Mouse (Mus musculus): ENCODE results near the gene Nck2. TPM values are rescaled to one million over a fixed set of nuclear protein-coding genes. Genes with fewer than 3 reads are reported as not detected.

The Nck2 gene
- total RNA-seq, 2 experiments from 2014 or later = 55.6 to 56.3 TPM

GRCm38 (mm10) chr1:43413298-43413697 is 31.1 kb upstream of the Nck2 start:
- H3K27ac ChIP-seq = no peak overlapping the region
- TF ChIP-seq CTCF (conservative IDR thresholded peaks at IDR 0.05) = no peak
- H3K4me3 ChIP-seq = no peak overlapping the region
- DNase-seq (ENCODE audit: low spot score in 2 of 2) = no peak

DNA sequence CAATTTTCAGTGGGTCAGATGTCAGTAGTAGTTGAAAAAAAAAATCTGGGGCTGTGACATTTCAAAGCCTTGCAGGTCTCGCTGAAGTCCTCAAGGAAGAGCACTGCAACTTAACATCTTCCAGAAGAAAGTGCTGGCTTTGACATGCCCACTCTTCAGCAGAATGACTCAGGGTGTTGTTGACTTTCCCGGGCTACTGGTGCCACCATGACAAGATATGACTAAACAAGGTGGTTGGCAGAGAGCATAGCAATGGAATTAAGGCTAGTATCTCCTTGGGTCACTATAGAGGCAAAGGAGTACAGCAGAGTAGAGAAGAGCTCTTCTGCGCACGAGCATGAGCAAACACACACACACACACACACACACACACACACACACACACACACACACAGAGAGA is 30.6 kb upstream of the Nck2 start:
- Histone ChIP-seq H3K27ac (no peak overlapping the region), H3K4me3 (no peak overlapping the region)
- DNase-seq (ENCODE audit: low spot score in 2 of 2) = no peak
- TF ChIP-seq CTCF (conservative IDR thresholded peaks at IDR 0.05) = no peak

DNA sequence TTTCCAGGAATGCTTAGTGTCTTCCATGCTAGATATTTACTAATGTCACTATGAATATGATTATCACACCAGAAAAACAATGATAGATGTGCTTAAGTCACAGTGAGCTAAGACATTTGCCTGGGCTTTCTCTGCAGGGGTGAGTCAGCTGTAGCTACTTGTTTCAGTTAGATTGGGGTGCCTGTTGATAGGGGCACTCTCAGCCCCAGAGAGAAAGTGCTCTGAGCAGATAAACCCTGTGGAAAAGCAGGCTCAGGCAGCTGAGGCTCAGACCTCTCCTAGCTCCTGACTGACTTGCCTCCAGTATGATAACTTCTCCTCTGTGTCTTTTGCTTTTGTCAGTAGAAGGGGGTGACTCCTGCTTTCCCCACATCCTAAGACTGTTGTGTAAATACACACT is 30.2 kb upstream of the Nck2 start:
- no peak for DNase-seq (ENCODE audit: low spot score in 2 of 2)
- no peak overlapping the region for H3K4me3 ChIP-seq
- H3K27ac ChIP-seq = no peak overlapping the region
- TF ChIP-seq CTCF (conservative IDR thresholded peaks at IDR 0.05) = no peak

DNA sequence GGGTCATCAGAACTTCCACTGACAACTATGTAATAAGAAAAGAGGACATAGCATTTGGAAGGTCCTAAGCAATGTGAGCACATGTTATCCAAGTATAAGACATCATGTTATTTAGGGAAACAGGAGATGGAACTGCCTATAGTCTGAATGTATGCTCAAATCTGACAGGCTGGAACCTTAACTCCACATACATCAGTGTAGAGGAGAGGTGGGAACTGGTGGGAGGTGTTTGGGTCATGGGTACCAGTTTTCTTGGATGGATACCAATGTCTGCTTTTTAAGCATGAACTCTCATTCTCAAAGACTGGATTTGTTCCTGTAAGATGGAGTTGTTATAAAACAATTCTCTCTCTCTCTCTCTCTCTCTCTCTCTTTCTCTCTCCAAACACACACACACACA is 29.4 kb upstream of the Nck2 start:
- no peak overlapping the region for H3K4me3 ChIP-seq
- H3K27ac ChIP-seq = no peak overlapping the region
- TF ChIP-seq CTCF (conservative IDR thresholded peaks at IDR 0.05) = no peak
- DNase-seq (ENCODE audit: low spot score in 2 of 2) = no peak

DNA sequence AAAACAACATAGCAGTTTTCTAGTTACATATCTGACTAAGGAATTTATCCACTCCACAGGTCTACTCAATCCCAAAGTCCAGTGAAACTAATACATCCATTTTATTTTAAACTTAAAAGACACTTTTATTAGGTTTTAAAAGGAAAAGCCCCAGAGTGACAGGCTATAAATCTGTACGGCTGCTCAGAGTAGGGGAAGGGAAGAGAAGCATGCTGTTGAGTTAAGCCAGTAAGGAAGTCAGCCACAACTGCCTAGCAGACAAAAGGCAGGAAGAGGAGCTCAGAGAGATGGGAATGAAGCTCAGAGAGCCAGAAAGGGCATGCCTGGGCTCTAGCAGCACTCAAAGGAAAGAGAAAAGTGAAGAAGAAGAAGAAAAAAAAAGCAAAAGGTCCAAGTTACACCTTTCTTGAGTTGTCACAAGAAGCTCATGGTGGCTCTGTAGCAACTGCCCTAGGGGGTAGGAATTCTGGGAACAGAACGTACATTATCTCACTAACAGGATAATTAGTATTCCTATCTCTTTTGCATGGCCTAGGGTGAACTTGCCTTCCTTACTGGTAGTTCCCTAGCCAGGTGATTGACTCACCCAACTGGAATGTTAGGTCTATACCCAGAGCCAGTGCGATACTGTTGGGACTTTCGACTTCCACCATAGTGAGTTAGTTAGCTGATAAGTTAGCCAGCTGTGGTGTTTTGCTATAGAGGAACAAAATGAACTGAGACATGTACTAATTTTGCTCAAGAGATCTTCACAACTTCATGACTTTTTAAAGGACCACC is 21.2 kb upstream of the Nck2 start:
- TF ChIP-seq CTCF (conservative IDR thresholded peaks at IDR 0.05) = no peak
- Histone ChIP-seq H3K27ac (no peak overlapping the region), H3K4me3 (no peak overlapping the region)
- DNase-seq (ENCODE audit: low spot score in 2 of 2) = no peak

DNA sequence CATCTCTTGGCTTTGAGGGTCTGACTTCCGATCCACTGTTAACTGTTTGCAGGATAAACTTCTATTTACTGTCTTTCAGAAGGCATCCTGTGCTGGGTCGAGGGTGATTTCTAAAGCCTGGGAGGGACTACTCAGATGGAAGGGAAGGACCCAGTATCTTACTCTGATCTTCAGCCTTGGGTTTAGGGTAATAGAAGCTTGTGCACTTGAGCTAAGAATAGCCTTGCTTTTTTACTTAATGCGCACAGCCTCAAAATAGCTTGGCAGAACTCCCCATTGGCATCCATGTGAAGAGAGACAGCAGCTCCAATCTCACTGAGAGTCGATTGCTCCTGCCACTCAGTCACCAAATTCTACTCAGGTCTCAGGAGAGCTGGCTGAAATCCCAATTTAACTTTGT is 17.9 kb upstream of the Nck2 start:
- Histone ChIP-seq H3K27ac (no peak overlapping the region), H3K4me3 (no peak overlapping the region)
- peak in 1 of 2 experiments; percentile 41 for DNase-seq (ENCODE audit: low spot score in 2 of 2)
- no peak for TF ChIP-seq CTCF (conservative IDR thresholded peaks at IDR 0.05)

GRCm38 (mm10) chr1:43426993-43427535 is 17.3 kb upstream of the Nck2 start:
- TF ChIP-seq CTCF (conservative IDR thresholded peaks at IDR 0.05) = no peak
- H3K27ac ChIP-seq = no peak overlapping the region
- H3K4me3 ChIP-seq = no peak overlapping the region
- DNase-seq (ENCODE audit: low spot score in 2 of 2) = no peak

DNA sequence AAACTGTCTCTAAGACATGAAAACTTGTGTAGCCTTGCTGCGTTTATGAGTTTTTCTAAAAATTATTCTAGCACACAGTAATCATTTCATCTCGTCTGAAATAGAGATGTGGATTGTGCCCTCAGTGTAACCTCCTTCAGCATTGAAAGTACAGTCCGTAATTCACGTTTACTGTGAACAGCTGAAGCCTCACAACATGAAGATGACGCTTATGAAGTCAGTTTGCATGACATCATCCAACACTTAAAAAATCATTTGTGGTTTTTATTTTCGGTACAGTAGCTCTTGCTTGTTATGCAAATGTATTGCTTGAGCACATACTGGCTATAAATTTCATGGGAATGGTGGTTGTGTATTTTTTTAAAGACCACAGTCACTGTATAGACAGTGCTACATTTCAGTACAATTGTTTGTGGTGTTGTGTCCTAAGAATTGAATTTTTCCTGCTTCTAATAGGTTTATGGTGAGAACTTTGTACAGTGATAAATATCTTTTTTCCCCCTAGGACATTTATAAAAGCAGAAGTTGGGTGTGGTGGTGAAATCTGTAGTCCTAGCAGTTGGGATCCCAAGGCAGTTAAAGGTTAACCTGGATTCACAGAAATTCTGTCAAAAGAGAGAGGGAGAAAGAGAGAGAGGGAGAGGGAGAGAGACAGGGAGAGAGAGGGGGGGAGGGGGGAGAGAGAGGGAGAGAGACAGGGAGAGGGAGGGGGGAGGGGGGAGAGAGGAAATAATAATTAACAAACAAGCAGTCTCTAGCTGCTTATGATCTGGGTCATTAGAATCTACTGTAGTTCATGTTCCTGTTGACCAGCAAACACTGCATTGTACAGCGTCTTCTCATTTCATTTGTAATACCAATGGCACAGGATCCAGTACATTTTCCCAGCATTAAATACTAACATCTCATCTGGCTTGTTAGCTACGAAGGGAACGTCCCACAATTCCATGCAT is 14.2 kb upstream of the Nck2 start:
- DNase-seq (ENCODE audit: low spot score in 2 of 2) = no peak
- H3K4me3 ChIP-seq = no peak overlapping the region
- no peak for TF ChIP-seq CTCF (conservative IDR thresholded peaks at IDR 0.05)
- H3K27ac ChIP-seq = no peak overlapping the region

- no peak for DNase-seq (ENCODE audit: low spot score in 2 of 2)
- no peak overlapping the region for H3K27ac ChIP-seq
- H3K4me3 ChIP-seq = no peak overlapping the region
- no peak for TF ChIP-seq CTCF (conservative IDR thresholded peaks at IDR 0.05)
These were observed 10.5 kb upstream of the Nck2 start for GRCm38 (mm10) chr1:43433853-43434252.

DNA sequence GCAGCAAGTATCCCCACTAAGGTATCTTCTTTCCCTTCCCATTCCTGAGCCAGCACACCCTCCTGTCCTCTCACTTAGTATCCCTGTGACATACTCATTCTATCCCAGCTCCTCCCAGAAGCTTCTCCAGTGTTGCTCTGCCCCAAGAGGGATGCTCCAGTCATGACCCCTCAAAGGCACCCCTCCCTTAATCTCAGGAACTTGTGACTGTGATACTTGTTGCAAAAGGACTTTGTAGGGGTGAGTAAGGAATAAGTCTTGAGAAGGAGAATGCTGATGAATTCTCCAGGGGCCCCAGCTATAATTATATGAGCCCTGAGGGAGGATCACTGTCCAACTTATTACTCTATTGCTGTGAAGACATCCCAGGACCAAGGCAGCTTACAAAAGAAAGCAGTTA is 7.8 kb upstream of the Nck2 start:
- DNase-seq (ENCODE audit: low spot score in 2 of 2) = no peak
- TF ChIP-seq CTCF (conservative IDR thresholded peaks at IDR 0.05) = no peak
- no peak overlapping the region for H3K27ac ChIP-seq
- H3K4me3 ChIP-seq = no peak overlapping the region

- Histone ChIP-seq H3K4me3 (no peak overlapping the region), H3K27ac (no peak overlapping the region)
- no peak for TF ChIP-seq CTCF (conservative IDR thresholded peaks at IDR 0.05)
- no peak for DNase-seq (ENCODE audit: low spot score in 2 of 2)
These were observed 5.1 kb upstream of the Nck2 start for GRCm38 (mm10) chr1:43439261-43439660.

- DNase-seq (ENCODE audit: low spot score in 2 of 2) = no peak
- Histone ChIP-seq H3K4me3 (no peak overlapping the region), H3K27ac (no peak overlapping the region)
- no peak for TF ChIP-seq CTCF (conservative IDR thresholded peaks at IDR 0.05)
These were observed 1.8 kb upstream of the Nck2 start for GRCm38 (mm10) chr1:43442568-43442967.
